Mouse (Mus musculus) lung, adult 2 months (tissue): ENCODE results near the gene Fbln1.

Experiments used
- CTCF ChIP-seq: fragments of 200-500 bp; IDR thresholded peaks from 2 replicates; pipeline ENCODE4 v1.5.1; 2011; ENCODE audit warnings: mild to moderate bottlenecking, low read length, control low read depth; ENCODE audit not compliant: insufficient read depth
- POLR2A ChIP-seq: fragments of 200-500 bp; IDR thresholded peaks from 2 replicates; pipeline ENCODE4 v1.6.1; 2011; ENCODE audit warnings: low read depth, mild to moderate bottlenecking, control low read depth, low read length, borderline replicate concordance; ENCODE audit errors: extremely low read depth

DNA sequence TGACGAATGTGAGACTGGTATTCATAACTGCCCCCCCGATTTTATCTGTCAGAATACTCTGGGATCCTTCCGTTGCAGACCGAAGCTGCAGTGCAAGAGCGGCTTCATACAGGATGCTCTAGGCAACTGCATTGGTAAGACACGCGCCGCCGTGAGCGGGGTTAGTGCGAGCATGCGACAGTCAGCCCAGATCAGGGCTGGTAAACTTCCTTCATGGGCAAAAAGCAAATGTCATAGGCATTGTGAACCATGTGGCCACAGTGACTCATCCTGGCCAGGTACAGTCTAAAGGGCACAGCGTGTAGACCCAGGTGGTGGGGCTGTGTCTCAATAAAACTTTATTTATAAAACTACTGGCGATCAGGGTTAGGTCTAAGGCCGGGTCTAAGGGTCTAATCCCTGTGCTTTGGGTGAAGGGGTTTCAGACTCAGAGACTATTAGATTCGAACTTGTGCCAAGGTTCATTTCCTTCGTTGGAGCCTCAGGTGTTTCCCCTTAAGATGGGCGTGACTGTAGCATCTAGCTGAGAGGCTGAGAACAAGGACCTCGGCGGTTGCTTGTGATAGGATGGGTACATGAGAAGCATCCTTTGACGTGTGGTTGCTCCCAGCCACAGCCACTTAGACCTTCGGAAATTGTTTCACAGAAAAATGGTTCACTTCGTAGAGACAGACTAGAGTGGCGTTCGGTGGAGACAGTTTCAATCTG, 26.9 kb downstream of the Fbln1 start:
- TF ChIP-seq CTCF (no peak), POLR2A (no peak)
